Mouse (Mus musculus): ENCODE data around the gene Esp22. TPM values are rescaled to one million over a fixed set of nuclear protein-coding genes. Genes with fewer than 3 reads are reported as not detected.
"Not testable (repeated sequence)": the region's sequence is repeated elsewhere in the genome, so short reads cannot be mapped to it uniquely, and the experiment has no call there.

Esp22 gene
- not detected in 2 replicates for polyA plus RNA-seq (2014; fragmentation: Nextera tagmentation; extraction: Ambion mirVana)

GRCm38 (mm10) chr17:39095034-39095433 is at the start of gene Esp22:
TSS of gene Esp22 (plus strand) at chr17:39095334.
- Histone ChIP-seq H3K9me3 (ENCODE audit: control insufficient read depth, low read depth, low read length) (peaks cover 8% of the 10 kb centered on the region; the same call in 1 of the 2 replicates), H3K36me3 (ENCODE audit: control insufficient read depth, insufficient read depth, low read length) (no peaks in the 10 kb centered on the region), H3K27ac (ENCODE audit: low read length) (no peak within 1 kb of the TSS), H3K4me3 (ENCODE audit: low read depth, low read length) (no peak within 1 kb of the TSS), H3K4me2 (replicated peaks; ENCODE audit: low read depth, low read length) (no peak within 1 kb of the TSS), H3K27me3 (ENCODE audit: control insufficient read depth, insufficient read depth, low read length) (no peaks in the 10 kb centered on the region), H3K4me1 (ENCODE audit: control insufficient read depth, insufficient read depth, low read length) (no peaks in the 10 kb centered on the region), H3K9ac (replicated peaks; ENCODE audit: low read depth, low read length) (no peak within 1 kb of the TSS)
- WGBS, result 91% methylated on average over 1 of the region's 1 CpGs
- no peak for ATAC-seq (ENCODE audit: insufficient number of reproducible peaks, insufficient read depth, low FRiP score, low read depth)

- no peaks in the 10 kb centered on the region; the same call in 1 of the 2 replicates for H3K9me3 ChIP-seq (ENCODE audit: control insufficient read depth, low read depth, low read length)
- H3K9ac ChIP-seq (replicated peaks; ENCODE audit: low read depth, low read length), result no peak overlapping the region
- no peak overlapping the region for H3K4me3 ChIP-seq (ENCODE audit: low read depth, low read length)
- no peak overlapping the region for H3K27ac ChIP-seq (ENCODE audit: low read length)
- no peaks in the 10 kb centered on the region for H3K36me3 ChIP-seq (ENCODE audit: control insufficient read depth, insufficient read depth, low read length)
- H3K4me2 ChIP-seq (replicated peaks; ENCODE audit: low read depth, low read length), result no peak overlapping the region
- no peaks in the 10 kb centered on the region for H3K4me1 ChIP-seq (ENCODE audit: control insufficient read depth, insufficient read depth, low read length)
- H3K27me3 ChIP-seq (ENCODE audit: control insufficient read depth, insufficient read depth, low read length), result no peaks in the 10 kb centered on the region
- ATAC-seq (ENCODE audit: insufficient number of reproducible peaks, insufficient read depth, low FRiP score, low read depth), result no peak
These were observed 31.5 kb upstream of the Esp22 start for GRCm38 (mm10) chr17:39063641-39064040.

DNA sequence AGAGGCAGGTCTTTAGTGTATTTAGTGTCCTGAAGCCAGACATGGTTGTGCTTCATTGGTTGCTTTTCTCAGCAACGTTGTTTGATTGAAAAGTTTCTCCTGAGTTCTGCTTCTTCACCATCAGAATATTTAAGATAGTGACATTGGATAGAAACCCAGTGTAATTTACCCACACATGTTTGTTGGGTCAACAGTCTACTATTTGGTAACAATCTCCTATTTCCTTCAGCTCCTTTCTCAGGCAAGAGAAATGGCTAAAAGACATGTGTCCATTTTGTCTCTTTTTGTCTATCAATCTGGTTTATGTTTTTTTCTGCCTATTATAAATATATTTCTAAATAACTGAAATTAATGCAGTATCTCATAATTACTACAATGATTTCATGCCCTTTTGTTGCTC is 18.2 kb upstream of the Esp22 start, which contains the start of gene Esp23:
TSS of gene Esp23 (minus strand) at position 101 of the 400 bp plus-strand sequence.
- no peak for ATAC-seq (ENCODE audit: insufficient number of reproducible peaks, insufficient read depth, low FRiP score, low read depth)
- H3K9me3 ChIP-seq (ENCODE audit: control insufficient read depth, low read depth, low read length), result no peaks in the 10 kb centered on the region
- H3K27ac ChIP-seq (ENCODE audit: low read length), result no peak within 1 kb of the TSS

GRCm38 (mm10) chr17:39107126-39107525 is 12.0 kb downstream of the Esp22 start:
- not testable (repeated sequence) for ATAC-seq (ENCODE audit: insufficient number of reproducible peaks, insufficient read depth, low FRiP score, low read depth); H3K27me3 ChIP-seq (ENCODE audit: control insufficient read depth, insufficient read depth, low read length); H3K4me2 ChIP-seq (replicated peaks; ENCODE audit: low read depth, low read length); H3K9ac ChIP-seq (replicated peaks; ENCODE audit: low read depth, low read length); H3K36me3 ChIP-seq (ENCODE audit: control insufficient read depth, insufficient read depth, low read length); H3K4me1 ChIP-seq (ENCODE audit: control insufficient read depth, insufficient read depth, low read length); H3K4me3 ChIP-seq (ENCODE audit: low read depth, low read length); H3K9me3 ChIP-seq (ENCODE audit: control insufficient read depth, low read depth, low read length); H3K27ac ChIP-seq (ENCODE audit: low read length)
- WGBS, result 70% methylated on average over 11 of the region's 11 CpGs

More for the DNA sequence above, 18.2 kb upstream of the Esp22 start, which contains the start of gene Esp23:
- no peaks in the 10 kb centered on the region for H3K27me3 ChIP-seq (ENCODE audit: control insufficient read depth, insufficient read depth, low read length)
- H3K4me3 ChIP-seq (ENCODE audit: low read depth, low read length), result no peak within 1 kb of the TSS
- no peak within 1 kb of the TSS for H3K4me2 ChIP-seq (replicated peaks; ENCODE audit: low read depth, low read length)
- no peaks in the 10 kb centered on the region for H3K4me1 ChIP-seq (ENCODE audit: control insufficient read depth, insufficient read depth, low read length)
- no peaks in the 10 kb centered on the region for H3K36me3 ChIP-seq (ENCODE audit: control insufficient read depth, insufficient read depth, low read length)
- no peak within 1 kb of the TSS for H3K9ac ChIP-seq (replicated peaks; ENCODE audit: low read depth, low read length)
- WGBS, result 55% methylated on average over 1 of the region's 1 CpGs

DNA sequence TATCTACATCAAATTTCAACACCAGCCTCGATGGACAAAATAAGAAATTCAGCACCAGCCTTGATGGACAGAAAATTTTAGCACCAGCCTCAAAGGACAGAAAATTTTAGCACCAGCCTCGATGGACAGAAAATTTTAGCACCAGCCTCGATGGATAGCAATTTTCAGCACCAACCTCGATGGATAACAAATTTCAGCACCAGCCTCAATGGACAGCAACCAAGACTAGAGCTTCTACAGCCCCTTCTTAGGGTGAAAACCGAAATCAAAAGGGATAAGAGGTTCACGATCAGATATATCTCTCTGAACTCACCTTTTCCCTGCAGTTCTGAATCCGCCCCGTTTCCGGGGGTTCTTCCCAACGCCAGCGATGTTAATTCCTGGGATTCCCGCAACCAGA is 34.0 kb downstream of the Esp22 start:
- not testable (repeated sequence) for ATAC-seq (ENCODE audit: insufficient number of reproducible peaks, insufficient read depth, low FRiP score, low read depth); H3K4me2 ChIP-seq (replicated peaks; ENCODE audit: low read depth, low read length); H3K36me3 ChIP-seq (ENCODE audit: control insufficient read depth, insufficient read depth, low read length); H3K27me3 ChIP-seq (ENCODE audit: control insufficient read depth, insufficient read depth, low read length); H3K9ac ChIP-seq (replicated peaks; ENCODE audit: low read depth, low read length); H3K4me3 ChIP-seq (ENCODE audit: low read depth, low read length); H3K27ac ChIP-seq (ENCODE audit: low read length); H3K4me1 ChIP-seq (ENCODE audit: control insufficient read depth, insufficient read depth, low read length); H3K9me3 ChIP-seq (ENCODE audit: control insufficient read depth, low read depth, low read length)
- 69% methylated on average over 12 of the region's 12 CpGs for WGBS

Other genes with a start within 250 kb of the Esp22 start
- not detected in 2 replicates for gene Esp24, start 58.6 kb upstream of the Esp22 start, polyA plus RNA-seq (2014; fragmentation: Nextera tagmentation; extraction: Ambion mirVana)
- not detected in 2 replicates for gene Gm21903, start 52.0 kb upstream of the Esp22 start, polyA plus RNA-seq (2014; fragmentation: Nextera tagmentation; extraction: Ambion mirVana)
- gene Esp23, start 18.3 kb upstream of the Esp22 start, polyA plus RNA-seq (2014; fragmentation: Nextera tagmentation; extraction: Ambion mirVana), result not detected in 2 replicates